Mouse (Mus musculus): ENCODE measurements around the gene Shb. TPM values are rescaled to one million over a fixed set of nuclear protein-coding genes. Genes with fewer than 3 reads are reported as not detected.

Gene Shb
- total and polyA plus RNA-seq, 3 experiments: 7.7 to 15.5 (median 8.6) TPM

GRCm38 (mm10) chr4:45525541-45525940 is 6.7 kb downstream of the Shb start:
- Histone ChIP-seq H3K79me2 (replicated peaks; ENCODE audit: control insufficient read depth, extremely low read depth, insufficient read depth, poor library complexity, severe bottlenecking) (no peaks in the 10 kb centered on the region), H3K4me3 (replicated peaks in 1 of 3; ENCODE audit: low read depth in 2 of 3, low read length in 2 of 3, poor library complexity in 1 of 3) (no peak overlapping the region), H3K9me3 (replicated peaks; ENCODE audit: low read length) (no peaks in the 10 kb centered on the region), H3K27me3 (replicated peaks) (no peaks in the 10 kb centered on the region), H3K36me3 (replicated peaks in 1 of 2; ENCODE audit: control insufficient read depth in 1 of 2, insufficient read depth in 1 of 2, low read length in 1 of 2) (peaks cover 5 to 67% of the 10 kb centered on the region in 2 experiments), H3K27ac (ENCODE audit: insufficient read depth, low read depth) (no peak overlapping the region), H3K9ac (ENCODE audit: insufficient read depth, low read depth) (no peak overlapping the region), H3K4me1 (ENCODE audit: control insufficient read depth in 1 of 2, insufficient read depth in 2 of 2) (peaks cover 3 to 50% of the 10 kb centered on the region in 2 experiments; a peak in 3 of 4 replicates), H3K4me2 (ENCODE audit: insufficient read depth, low read depth, poor library complexity, severe bottlenecking) (no peak overlapping the region)
- no peak for DNase-seq (ENCODE audit: extremely low read depth)
- in situ Hi-C loops (cut with MboI; ENCODE audit: low pct_ligation_motif_present, low pct_unique_long_range_greater_than_20kb, low sequenced_read_pairs) (loop anchor here (5.0 kb wide), 1 partner anchor 98 kb away; no protein-coding TSS in a partner anchor), dilution Hi-C loops (cut with MboI; ENCODE audit: extremely low pct_ligation_motif_present, extremely low pct_unique_long_range_greater_than_20kb, low sequenced_read_pairs) (no loop called here)
- TF ChIP-seq POLR2AphosphoS2 (IDR thresholded peaks at IDR 0.05; ENCODE audit: low read depth, low read length): no peak
- TF ChIP-seq RAD21 (IDR thresholded peaks at IDR 0.05; ENCODE audit: low read depth, low read length): no peak
- no peak for TF ChIP-seq PAX5 (IDR thresholded peaks at IDR 0.05; ENCODE audit: low read length)
- no peak for TF ChIP-seq USF2 (conservative IDR thresholded peaks at IDR 0.05; ENCODE audit: low read depth, low read length)
- TF ChIP-seq ETS1 (conservative IDR thresholded peaks at IDR 0.05; ENCODE audit: low read depth, low read length): no peak
- no peak for TF ChIP-seq MYC (IDR thresholded peaks at IDR 0.05; ENCODE audit: low read depth, low read length)
- TF ChIP-seq ELF1 (IDR thresholded peaks at IDR 0.05; ENCODE audit: low read depth, low read length): no peak

- no peaks in the 10 kb centered on the region for H3K27me3 ChIP-seq (replicated peaks)
- in situ Hi-C loops (cut with MboI; ENCODE audit: low pct_ligation_motif_present, low pct_unique_long_range_greater_than_20kb, low sequenced_read_pairs): loop anchor here (5.0 kb wide), 1 partner anchor 97 kb away; no protein-coding TSS in a partner anchor
- H3K27ac ChIP-seq (ENCODE audit: insufficient read depth, low read depth): no peak overlapping the region
- H3K79me2 ChIP-seq (replicated peaks; ENCODE audit: control insufficient read depth, extremely low read depth, insufficient read depth, poor library complexity, severe bottlenecking): no peaks in the 10 kb centered on the region
- H3K9me3 ChIP-seq (replicated peaks; ENCODE audit: low read length): no peaks in the 10 kb centered on the region
- dilution Hi-C loops (cut with MboI; ENCODE audit: extremely low pct_ligation_motif_present, extremely low pct_unique_long_range_greater_than_20kb, low sequenced_read_pairs): no loop called here
- no peak overlapping the region for H3K9ac ChIP-seq (ENCODE audit: insufficient read depth, low read depth)
- H3K4me1 ChIP-seq (ENCODE audit: control insufficient read depth in 1 of 2, insufficient read depth in 2 of 2): peaks cover 3 to 56% of the 10 kb centered on the region in 2 experiments; a peak in 3 of 4 replicates
- H3K4me3 ChIP-seq (replicated peaks in 1 of 3; ENCODE audit: low read depth in 2 of 3, low read length in 2 of 3, poor library complexity in 1 of 3): no peak overlapping the region
- no peak for DNase-seq (ENCODE audit: extremely low read depth)
- no peak for TF ChIP-seq USF2 (conservative IDR thresholded peaks at IDR 0.05; ENCODE audit: low read depth, low read length)
- TF ChIP-seq CHD1 (IDR thresholded peaks at IDR 0.05; ENCODE audit: low read depth, low read length): no peak
- TF ChIP-seq POLR2AphosphoS2 (IDR thresholded peaks at IDR 0.05; ENCODE audit: low read depth, low read length): no peak
- TF ChIP-seq IRF4 (IDR thresholded peaks at IDR 0.05; ENCODE audit: low read depth, low read length): no peak
- no peak for TF ChIP-seq NRF1 (IDR thresholded peaks at IDR 0.05; ENCODE audit: low read depth, low read length)
- no peak for TF ChIP-seq TBP (conservative IDR thresholded peaks at IDR 0.05; ENCODE audit: low read depth, low read length)
- no peak for TF ChIP-seq ZKSCAN1 (IDR thresholded peaks at IDR 0.05; ENCODE audit: borderline replicate concordance, low read depth, low read length)
- TF ChIP-seq E2F4 (IDR thresholded peaks at IDR 0.05; ENCODE audit: insufficient replicate concordance, low read depth, low read length): no peak
- no peak for TF ChIP-seq ETS1 (conservative IDR thresholded peaks at IDR 0.05; ENCODE audit: low read depth, low read length)
- no peak for TF ChIP-seq HCFC1 (IDR thresholded peaks at IDR 0.05; ENCODE audit: low read depth, low read length)
- no peak for TF ChIP-seq MAX (IDR thresholded peaks at IDR 0.05; ENCODE audit: low read length)
- TF ChIP-seq SIN3A (IDR thresholded peaks at IDR 0.05; ENCODE audit: low read length): no peak
- TF ChIP-seq JUN (IDR thresholded peaks at IDR 0.05; ENCODE audit: insufficient read depth, low read depth, low read length): no peak
- no peak for TF ChIP-seq BHLHE40 (IDR thresholded peaks at IDR 0.05; ENCODE audit: low read depth, low read length)
- no peak for TF ChIP-seq CTCF (conservative IDR thresholded peaks at IDR 0.05 in 1 of 2, IDR thresholded peaks at IDR 0.05 in 1 of 2; ENCODE audit: low read depth in 2 of 2, low read length in 2 of 2)
- H3K36me3 ChIP-seq (replicated peaks in 1 of 2; ENCODE audit: control insufficient read depth in 1 of 2, insufficient read depth in 1 of 2, low read length in 1 of 2): peaks cover 5 to 76% of the 10 kb centered on the region in 2 experiments
- H3K4me2 ChIP-seq (ENCODE audit: insufficient read depth, low read depth, poor library complexity, severe bottlenecking): no peak overlapping the region
Observed at GRCm38 (mm10) chr4:45524602-45525001, 7.7 kb downstream of the Shb start.

All from CH12.LX (cell line).